Mouse (Mus musculus) liver, embryonic 14.5 days (tissue): ENCODE measurements around the gene Stag1. TPM values are rescaled to one million over a fixed set of nuclear protein-coding genes. Genes with fewer than 3 reads are reported as not detected.

ENCODE experiments used
- ATAC-seq: fragments of 200-750 bp; cut with Nextera tagmentation; 2 replicates; pipeline ENCODE4 v1.8.0; 2017; ENCODE audit warnings: moderate number of reproducible peaks, mild to moderate bottlenecking, moderate library complexity; ENCODE audit not compliant: insufficient read depth
- DNase-seq, 3 experiments: peaks; one replicate each; pipeline ENCODE4 v3.0.0-alpha.2; 2012 to 2013; ENCODE audit warnings: low read depth in 3 of 3, low spot score in 3 of 3
- H3K27ac ChIP-seq: fragments of 300-500 bp; sonication (generic); 2 replicates; pipeline ENCODE4 v1.5.1; 2014; ENCODE audit warnings: moderate library complexity, mild to moderate bottlenecking, control low read depth, inconsistent platforms
- H3K27me3 ChIP-seq: fragments of 300-500 bp; sonication (generic); 2 replicates; pipeline ENCODE4 v1.6.1; 2014; ENCODE audit warnings: mild to moderate bottlenecking, low read length, moderate library complexity; ENCODE audit not compliant: control insufficient read depth, insufficient read depth
- H3K36me3 ChIP-seq: fragments of 300-500 bp; sonication (generic); replicated peaks from 2 replicates; pipeline ENCODE4 v1.6.1; 2014; ENCODE audit warnings: low read depth; ENCODE audit not compliant: control insufficient read depth, insufficient read depth
- H3K4me1 ChIP-seq, 2 experiments: fragments of 200-500 bp in 1 of 2; fragments of 300-500 bp in 1 of 2; sonication (generic) in 1 of 2; replicated peaks; 2 replicates each; pipeline ENCODE4 v1.6.1; 2012 to 2014; ENCODE audit warnings: antibody characterized with exemption in 1 of 2, inconsistent platforms in 1 of 2, low read length in 1 of 2; ENCODE audit not compliant: control insufficient read depth in 2 of 2, insufficient read depth in 2 of 2
- H3K4me2 ChIP-seq: fragments of 300-500 bp; sonication (generic); 2 replicates; pipeline ENCODE4 v1.6.1; 2014; ENCODE audit warnings: low read depth, mild to moderate bottlenecking, control low read depth, moderate library complexity
- H3K4me3 ChIP-seq, 2 experiments: fragments of 200-500 bp in 1 of 2; fragments of 300-500 bp in 1 of 2; sonication (generic) in 1 of 2; 2 replicates each; pipeline ENCODE4 v1.5.1; 2012 to 2014; ENCODE audit warnings: low read depth in 2 of 2, low read length in 2 of 2, mild to moderate bottlenecking in 2 of 2, control low read depth in 1 of 2, inconsistent platforms in 1 of 2, moderate library complexity in 1 of 2; ENCODE audit not compliant: insufficient read depth in 1 of 2
- H3K9ac ChIP-seq: fragments of 300-500 bp; sonication (generic); replicated peaks from 2 replicates; pipeline ENCODE4 v1.6.1; 2014; ENCODE audit warnings: mild to moderate bottlenecking, control low read depth, moderate library complexity
- H3K9me3 ChIP-seq: fragments of 300-500 bp; sonication (generic); 2 replicates; pipeline ENCODE4 v1.6.1; 2016; ENCODE audit warnings: low read length, mixed read lengths; ENCODE audit not compliant: control insufficient read depth
- CTCF ChIP-seq: IDR thresholded peaks from 2 replicates; pipeline ENCODE4 v1.5.1; 2016; ENCODE audit warnings: antibody characterized with exemption, low read depth, control low read depth
- EP300 ChIP-seq: IDR thresholded peaks from 2 replicates; pipeline ENCODE4 v1.6.1; 2016; ENCODE audit warnings: antibody characterized with exemption, low read depth
- WGBS: fragments of 180-500 bp; shearing (Covaris S2); extraction: QIAGEN DNeasy Blood & Tissue Kit; methylation state at CpG from one replicate; pipeline ENCODE4 v1.1.7; 2014; ENCODE audit not compliant: insufficient replicate concordance; 5-methylcytosine and 5-hydroxymethylcytosine counted together
- polyA plus RNA-seq, 2 experiments: library from polyadenylated mRNA; depleted of rRNA in 1 of 2; stranded (reverse) in 1 of 2; unstranded in 1 of 2; fragments of >200 nt; fragmentation: Nextera tagmentation in 1 of 2; extraction: Ambion mirVana in 1 of 2; gene quantifications; 2 replicates each; pipeline versions ENCODE4 v1.2.1 to v1.2.3; 2012 to 2014

Gene Stag1
- polyA plus RNA-seq, 2 experiments: 11.6 to 18.2 TPM

DNA sequence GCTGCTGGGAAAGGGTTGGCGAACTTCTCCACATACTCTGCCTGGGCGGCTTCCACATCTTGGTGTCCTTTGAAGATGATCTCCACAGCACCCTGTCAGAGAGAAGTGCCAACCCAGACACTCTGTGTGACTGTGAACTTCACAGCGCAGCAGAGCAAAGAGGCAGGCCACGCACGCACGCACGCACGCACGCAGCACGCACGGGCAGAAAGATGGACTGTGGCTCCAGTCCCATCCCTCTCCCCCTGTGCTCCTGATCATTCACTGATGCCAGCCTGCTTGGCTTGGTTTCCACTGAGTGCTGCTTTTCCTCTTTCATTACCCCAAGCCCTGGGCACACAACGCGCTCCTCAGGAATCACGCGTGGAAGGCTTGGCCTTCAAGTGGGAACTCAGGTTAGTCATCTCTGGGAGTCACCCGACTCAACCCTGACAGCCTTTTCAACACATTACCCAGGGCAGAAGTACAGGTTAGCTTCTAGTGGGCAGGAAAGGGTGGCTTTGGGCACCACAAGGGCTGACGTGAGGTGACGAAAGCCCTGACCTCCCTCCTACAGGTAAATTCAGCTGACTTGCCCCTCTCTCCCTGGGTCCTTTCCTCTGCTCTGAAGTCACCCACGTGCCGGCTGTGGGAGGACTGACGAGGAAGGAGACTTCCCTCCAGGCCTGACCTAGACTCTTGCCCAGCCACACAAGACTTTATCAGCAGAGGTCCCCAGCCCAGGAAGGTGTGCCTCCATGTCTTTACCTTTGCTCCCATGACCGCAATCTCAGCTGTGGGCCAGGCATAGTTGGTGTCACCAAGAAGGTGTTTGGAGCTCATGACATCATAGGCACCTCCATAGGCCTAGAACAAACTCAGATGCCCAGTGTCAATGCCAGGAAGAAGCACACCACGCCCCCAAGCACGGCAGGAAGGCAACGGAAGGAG, 387.0 kb downstream of the Stag1 start:
- WGBS: 86% methylated on average over 25 of the region's 25 CpGs
- TF ChIP-seq CTCF: no peak
- TF ChIP-seq EP300: no peak
- DNase-seq (no peak), ATAC-seq (no peak)
- Histone ChIP-seq H3K27me3 (no peaks in the 10 kb centered on the region), H3K4me2 (no peak overlapping the region), H3K9ac (no peak overlapping the region), H3K9me3 (no peaks in the 10 kb centered on the region), H3K4me1 (peaks cover 2 to 4% of the 10 kb centered on the region in 2 experiments; a peak in 2 of 4 replicates), H3K27ac (no peak overlapping the region), H3K36me3 (no peaks in the 10 kb centered on the region), H3K4me3 (no peak overlapping the region)

DNA sequence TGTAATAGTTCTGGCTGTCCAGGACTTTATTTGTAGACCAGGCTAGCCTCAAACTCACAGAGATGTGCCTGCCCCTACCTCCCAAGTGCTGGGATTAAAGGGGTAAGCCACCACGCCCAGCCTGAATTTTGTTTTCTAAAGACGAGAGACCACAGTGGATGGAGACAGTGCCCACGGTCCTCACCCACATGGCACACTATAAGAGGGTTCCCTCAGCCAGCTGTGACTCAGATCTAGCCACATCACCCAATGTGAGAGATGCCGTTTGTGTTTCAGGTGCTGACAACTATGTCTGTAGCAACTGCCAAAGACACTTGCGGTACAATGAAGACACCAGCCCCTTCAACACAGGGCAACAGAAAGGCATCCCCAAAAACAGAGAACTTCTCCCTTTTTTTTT, 389.4 kb downstream of the Stag1 start:
- ATAC-seq (no peak), DNase-seq (no peak)
- H3K27me3 ChIP-seq: no peaks in the 10 kb centered on the region
- no peaks in the 10 kb centered on the region for H3K9me3 ChIP-seq
- TF ChIP-seq EP300: no peak
- TF ChIP-seq CTCF: no peak
- H3K4me1 ChIP-seq: peaks cover 2 to 4% of the 10 kb centered on the region in 2 experiments; a peak in 2 of 4 replicates
- no peaks in the 10 kb centered on the region for H3K36me3 ChIP-seq
- no peak overlapping the region for H3K27ac ChIP-seq
- H3K4me2 ChIP-seq: no peak overlapping the region
- H3K9ac ChIP-seq: no peak overlapping the region
- H3K4me3 ChIP-seq: no peak overlapping the region
- WGBS: 76% methylated on average over 5 of the region's 5 CpGs

- Histone ChIP-seq H3K27ac (no peak overlapping the region), H3K4me3 (no peak overlapping the region), H3K9ac (no peak overlapping the region), H3K4me2 (no peak overlapping the region), H3K4me1 (peaks cover 2 to 4% of the 10 kb centered on the region in 2 experiments; a peak in 2 of 4 replicates), H3K27me3 (no peaks in the 10 kb centered on the region), H3K36me3 (no peaks in the 10 kb centered on the region), H3K9me3 (no peaks in the 10 kb centered on the region)
- no peak for DNase-seq
- ATAC-seq: 0 out of 2 replicates have a peak, but pooled peaks have one; percentile 63
- 65% methylated on average over 3 of the region's 3 CpGs for whole genome bisulfite sequencing
- TF ChIP-seq EP300: no peak
Measured at GRCm38 (mm10) chr9:100987850-100988249, 390.3 kb downstream of the Stag1 start.

- no peak overlapping the region for H3K27ac ChIP-seq
- H3K36me3 ChIP-seq: no peaks in the 10 kb centered on the region
- no peak for TF ChIP-seq CTCF
- no peak for TF ChIP-seq EP300
- peaks cover 2 to 4% of the 10 kb centered on the region in 2 experiments; a peak in 2 of 4 replicates for H3K4me1 ChIP-seq
- ATAC-seq: no peak
- H3K4me2 ChIP-seq: no peak overlapping the region
- WGBS: 77% methylated on average over 5 of the region's 5 CpGs
- no peaks in the 10 kb centered on the region for H3K9me3 ChIP-seq
- H3K27me3 ChIP-seq: no peaks in the 10 kb centered on the region
- no peak overlapping the region for H3K4me3 ChIP-seq
- no peak for DNase-seq
- no peak overlapping the region for H3K9ac ChIP-seq
Measured at GRCm38 (mm10) chr9:100990609-100991008, 393.0 kb downstream of the Stag1 start.

- TF ChIP-seq CTCF (no peak), EP300 (no peak)
- Histone ChIP-seq H3K4me3 (no peak overlapping the region), H3K9ac (no peak overlapping the region), H3K36me3 (no peaks in the 10 kb centered on the region), H3K27ac (no peak overlapping the region), H3K4me2 (no peak overlapping the region), H3K4me1 (peaks cover 2 to 8% of the 10 kb centered on the region in 2 experiments; a peak in 2 of 4 replicates), H3K9me3 (no peaks in the 10 kb centered on the region), H3K27me3 (no peaks in the 10 kb centered on the region)
- 75% methylated on average over 2 of the region's 2 CpGs for WGBS
- ATAC-seq (no peak), DNase-seq (no peak)
Measured at GRCm38 (mm10) chr9:100991321-100991720, 393.7 kb downstream of the Stag1 start.
